Mouse (Mus musculus) kidney, postnatal 14 days (tissue): ENCODE measurements around the gene Aass.
"Not testable (repeated sequence)": the region's sequence is repeated elsewhere in the genome, so short reads cannot be mapped to it uniquely, and the experiment has no call there.

ENCODE experiments used
- DNase-seq: peaks from one replicate; pipeline ENCODE4 v3.0.0; 2022; ENCODE audit warnings: mixed read lengths

The Aass gene

DNA sequence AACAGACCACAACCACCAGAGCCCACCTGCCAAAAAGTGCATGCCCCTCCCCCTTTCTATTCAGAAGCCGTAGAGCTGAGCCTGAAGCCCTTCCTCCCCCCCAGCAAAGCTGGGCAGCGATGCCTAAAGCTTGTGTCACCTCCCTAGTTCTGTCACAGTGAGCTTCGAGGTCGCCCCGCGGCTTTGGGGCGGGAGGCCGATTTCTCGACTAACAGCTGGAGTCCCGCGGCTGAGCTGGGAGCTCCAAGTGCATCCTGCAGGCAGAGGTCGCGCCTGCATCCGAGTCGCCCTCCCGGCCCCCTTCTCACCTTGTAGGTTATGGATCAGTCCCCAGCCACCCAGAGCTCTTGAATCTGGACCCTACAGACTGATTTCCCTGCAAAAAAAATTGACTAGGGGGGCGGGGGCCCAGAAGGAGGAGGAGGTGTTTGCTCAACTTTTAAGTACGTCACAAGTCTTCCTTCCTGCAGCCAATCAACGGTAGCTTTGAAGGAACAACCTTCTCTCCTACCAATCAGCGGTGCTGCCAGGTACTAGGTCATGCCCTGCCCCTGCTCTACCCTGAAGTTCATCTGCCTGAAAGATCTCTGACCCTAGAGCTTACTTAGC, at the start of gene Aass:
Aass (minus strand) TSS at position 414 of the 609 bp plus-strand sequence.
- peak; percentile 67 for DNase-seq

DNA sequence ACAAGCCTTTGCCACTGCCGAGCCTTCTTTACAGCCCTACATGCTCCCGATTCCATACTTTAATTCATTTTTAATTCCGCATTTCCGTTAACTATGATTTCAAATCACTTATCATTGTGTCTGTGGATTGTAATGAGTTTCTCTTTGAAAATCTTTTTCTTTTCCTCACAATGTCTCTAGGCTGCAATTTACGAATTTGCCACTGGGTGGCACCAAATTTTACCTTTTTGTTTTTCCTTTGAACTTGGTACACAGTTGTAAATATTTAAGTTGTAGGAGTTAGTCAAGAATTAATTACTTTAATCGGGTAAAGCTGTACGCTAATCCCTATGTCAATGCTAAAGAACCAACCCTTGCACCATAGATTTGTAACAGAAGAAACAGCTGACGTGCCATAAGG, 47.3 kb upstream of the Aass start:
- DNase-seq: peak; percentile 30

DNA sequence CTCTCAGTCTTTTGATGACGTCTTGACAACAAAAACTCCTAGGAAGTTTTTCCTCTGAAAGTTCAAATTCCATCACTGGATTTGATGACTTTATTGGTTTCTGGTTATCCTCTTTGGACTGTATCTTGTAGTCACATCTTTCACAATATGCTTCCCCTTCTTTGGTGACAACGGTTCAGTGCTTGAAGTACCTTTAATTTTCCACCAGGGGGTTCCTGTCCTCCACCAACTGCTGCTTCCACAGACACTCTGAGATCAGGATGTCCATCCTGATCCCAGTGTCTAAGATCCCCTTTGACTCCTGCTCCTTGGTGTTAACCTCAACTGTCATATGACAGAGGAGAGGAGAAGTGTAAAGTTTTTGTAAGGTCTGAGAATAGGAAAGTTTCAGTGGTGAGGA, 31.0 kb upstream of the Aass start:
- DNase-seq: not testable (repeated sequence)

DNA sequence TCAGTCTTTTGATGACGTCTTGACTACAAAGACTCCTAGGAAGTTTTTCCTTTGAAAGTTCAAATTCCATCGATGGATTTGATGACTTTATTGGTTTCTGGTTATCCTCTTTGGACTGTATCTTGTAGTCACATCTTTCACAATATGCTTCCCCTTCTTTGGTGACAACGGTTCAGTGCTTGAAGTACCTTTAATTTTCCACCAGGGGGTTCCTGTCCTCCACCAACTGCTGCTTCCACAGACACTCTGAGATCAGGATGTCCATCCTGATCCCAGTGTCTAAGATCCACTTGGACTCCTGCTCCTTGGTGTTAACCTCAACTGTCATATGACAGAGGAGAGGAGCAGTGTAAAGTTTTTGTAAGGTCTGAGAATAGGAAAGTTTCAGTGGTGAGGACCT, 23.6 kb upstream of the Aass start:
- not testable (repeated sequence) for DNase-seq

DNA sequence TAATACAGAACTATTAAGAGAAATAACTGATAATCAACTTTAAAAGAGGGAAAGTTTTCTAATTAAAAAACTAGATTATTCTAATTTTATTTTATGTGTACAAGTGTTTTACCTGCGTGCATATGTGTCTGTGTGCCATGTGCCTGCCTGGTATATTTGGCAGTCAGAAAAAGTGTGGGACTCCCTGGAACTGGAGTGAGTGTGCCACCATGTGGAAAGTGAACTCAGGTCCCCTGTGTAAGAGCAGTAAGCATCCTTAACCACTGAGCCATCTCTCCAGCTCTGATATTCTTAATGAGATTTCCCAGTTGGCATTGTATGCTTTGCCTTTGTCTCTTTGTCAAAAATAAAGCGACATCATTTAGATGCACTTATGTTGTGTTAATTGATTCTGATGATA, 20.3 kb upstream of the Aass start:
- DNase-seq: no peak

DNA sequence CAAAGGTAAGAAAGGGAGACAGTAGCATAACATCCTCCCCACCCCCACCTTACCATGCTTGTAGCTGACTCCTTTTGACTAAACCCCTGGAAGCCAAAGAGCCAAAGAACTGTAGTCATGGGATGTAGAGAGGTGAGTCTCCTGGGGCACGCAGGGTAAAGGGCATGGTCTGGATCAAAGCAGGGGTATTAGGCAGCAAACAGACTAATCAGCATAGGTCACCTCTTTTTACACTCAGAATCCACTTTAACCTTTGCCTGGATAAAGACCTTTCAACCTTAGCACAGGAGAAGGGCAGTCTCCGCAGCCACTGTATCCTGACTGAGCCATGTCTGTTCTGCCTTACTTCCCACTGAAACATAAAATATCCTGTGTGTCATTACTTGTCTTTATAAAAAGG, 14.4 kb upstream of the Aass start:
- DNase-seq: no peak

DNA sequence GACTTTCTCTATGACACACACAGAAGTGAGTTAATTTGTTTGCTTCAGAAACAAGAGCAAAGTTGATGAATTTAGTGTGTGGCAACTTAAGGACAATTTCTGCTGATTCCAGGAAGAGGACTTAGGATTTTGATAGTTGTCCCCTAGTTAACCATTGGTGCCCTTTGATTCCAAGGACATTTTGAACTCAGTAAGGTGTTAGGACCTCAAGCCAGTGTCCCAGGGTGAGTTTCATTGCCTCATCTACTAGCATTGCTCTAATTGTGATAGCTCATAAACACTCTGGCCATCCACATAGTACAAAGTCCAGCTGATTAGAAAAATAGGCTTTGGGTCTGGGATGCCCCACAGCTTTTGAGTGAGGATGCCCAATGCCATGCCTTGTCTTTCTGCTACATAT, 11.2 kb upstream of the Aass start:
- peak; percentile 16 for DNase-seq

DNA sequence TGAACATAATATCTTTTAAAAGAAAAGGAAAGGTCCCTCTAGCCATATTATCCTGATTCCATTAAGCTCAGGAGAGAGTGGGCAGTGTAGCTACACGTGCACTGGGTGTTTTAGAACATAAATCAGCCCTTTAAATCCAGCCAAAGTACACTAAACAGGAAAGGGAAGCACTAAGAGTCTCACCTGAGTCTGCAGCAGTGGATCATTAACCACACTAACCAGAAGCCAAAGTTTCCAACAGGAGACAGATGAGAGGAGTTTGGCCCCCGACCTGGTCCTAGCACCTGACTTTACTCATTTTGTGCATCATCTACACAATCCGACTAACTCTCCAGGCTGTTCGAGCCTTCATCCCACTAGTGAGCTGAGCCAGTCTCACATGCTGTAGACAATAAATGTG, 1.8 kb downstream of the Aass start:
- DNase-seq: peak; percentile 75

DNA sequence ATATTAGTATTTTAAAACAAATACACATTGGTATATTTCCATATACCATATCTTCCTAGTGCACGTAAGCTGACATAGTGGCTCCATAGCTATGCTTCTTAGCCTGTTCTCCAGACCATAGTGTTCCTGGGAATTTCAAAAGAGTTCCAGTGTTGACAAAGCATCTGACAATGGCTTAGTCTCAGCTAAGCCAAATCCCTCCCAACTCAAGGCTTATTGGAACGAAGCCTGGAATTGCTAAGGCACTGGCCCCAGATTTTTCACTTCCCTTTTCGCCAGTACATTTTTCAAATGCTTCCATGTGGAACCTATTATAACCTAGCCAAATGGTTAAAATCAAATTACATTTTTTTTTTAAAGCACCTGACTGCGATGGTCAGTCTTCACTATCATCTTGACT, 3.6 kb downstream of the Aass start:
- DNase-seq: peak; percentile 42

DNA sequence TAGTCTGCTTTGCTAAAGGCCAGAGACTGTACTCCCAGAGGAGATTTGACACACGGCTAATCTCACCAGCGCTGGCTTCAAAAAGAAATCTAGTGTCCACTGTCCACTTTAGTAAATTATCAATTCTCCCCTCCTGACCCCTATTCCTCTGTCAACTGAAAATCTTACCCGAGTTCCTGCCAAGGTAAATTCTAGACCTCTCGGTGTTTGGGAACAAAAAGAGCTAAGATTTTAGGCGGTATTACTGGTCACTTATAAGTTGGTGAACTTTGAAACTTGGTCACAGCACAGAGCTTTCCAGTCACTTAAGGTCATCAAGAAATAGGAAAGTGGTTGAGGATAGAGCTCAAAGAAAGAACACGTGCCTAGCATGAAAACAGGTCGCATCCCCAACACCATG, 6.1 kb downstream of the Aass start:
- DNase-seq: peak; percentile 31

DNA sequence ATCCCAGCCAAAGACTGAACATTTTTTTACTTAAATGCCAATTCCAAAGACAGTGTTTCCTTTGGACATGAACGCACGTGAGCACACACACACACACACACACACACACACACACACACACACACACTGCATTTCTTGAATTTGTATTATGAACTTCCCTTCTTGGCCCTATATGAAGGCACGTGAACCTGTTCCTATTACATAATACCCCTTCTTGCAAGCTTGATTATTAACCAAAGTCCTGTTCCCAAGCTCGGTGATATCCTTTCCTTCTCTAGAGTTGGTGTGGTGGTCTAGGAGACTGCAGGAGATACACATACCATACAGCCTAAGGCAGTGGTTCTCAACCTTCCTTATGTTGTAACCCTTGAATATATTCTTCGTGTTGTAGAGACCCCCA, 7.0 kb downstream of the Aass start:
- DNase-seq: peak; percentile 32

DNA sequence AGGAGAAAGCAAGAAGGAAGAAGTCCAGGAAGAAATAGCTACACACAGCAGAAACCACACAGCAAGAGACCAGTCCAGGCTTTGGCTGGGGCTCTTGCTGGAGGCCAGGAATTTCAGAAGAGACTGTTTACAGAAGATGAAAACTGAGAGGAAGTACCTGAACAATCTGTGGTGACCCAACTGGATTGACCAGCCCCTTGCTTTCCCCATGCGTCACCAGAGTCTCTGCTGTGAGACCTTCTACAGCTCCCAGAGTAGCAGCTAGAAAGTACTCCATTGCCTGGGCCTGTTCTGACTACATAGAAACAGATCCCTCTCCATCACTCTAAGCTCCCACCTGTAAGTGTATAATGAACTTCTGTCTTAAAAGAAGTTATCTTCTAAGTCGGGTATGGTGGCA, 8.0 kb downstream of the Aass start:
- no peak for DNase-seq

DNA sequence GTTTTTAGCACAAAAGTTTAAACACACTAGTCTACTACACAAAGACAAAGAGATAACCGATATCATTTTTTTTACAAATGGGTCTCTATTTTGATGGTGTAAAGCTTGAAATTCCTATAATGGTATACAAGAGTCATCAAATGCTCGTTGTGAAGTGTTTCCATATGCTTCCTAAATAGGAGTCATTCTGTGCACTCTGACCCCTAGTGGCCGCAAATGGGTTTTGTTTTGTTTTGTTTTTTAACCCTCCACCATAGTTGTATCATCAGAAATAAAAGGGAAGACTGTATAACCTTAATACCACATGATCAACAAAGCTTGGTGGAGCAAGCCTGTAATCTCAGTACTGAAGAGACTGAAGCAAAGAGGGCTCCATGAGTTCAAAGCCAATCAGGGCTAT, 9.9 kb downstream of the Aass start:
- no peak for DNase-seq

DNA sequence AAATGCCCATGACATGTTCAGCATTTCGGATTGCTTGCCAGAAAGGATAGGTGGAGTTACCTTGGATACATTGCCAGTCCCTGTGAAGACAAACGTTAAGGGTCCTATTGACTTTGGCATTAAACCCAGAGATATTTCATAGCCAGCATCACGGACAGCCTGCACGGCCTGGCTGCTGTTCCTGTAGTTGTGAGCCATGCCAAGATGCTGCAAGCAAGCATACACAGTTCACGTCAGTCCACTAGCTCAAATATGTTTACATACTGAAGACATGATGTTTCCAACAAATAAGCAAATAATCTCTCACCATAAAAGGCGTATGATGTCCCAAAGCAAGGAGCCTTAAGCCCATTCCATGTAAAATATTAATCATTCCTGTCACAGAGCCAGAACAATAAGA, 18.0 kb downstream of the Aass start:
- DNase-seq: no peak

DNA sequence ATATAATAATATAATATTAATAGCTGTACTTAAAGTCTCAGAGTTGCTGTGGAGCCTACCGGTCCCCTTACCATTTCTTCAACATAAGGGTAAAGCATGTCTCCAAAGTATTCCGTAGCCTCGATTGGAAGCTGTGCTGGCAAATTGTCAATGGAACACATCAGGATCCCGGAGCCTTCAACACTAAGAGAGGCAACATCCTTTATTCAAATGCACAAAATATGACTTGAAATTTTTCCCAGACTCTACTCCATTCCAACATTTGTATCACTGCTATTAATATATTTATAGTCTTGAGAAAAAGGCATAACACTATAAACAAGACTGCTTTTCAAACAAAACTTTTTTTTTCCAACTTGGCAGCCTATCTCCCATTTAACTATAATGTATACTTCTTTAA, 25.7 kb downstream of the Aass start:
- DNase-seq: no peak

DNA sequence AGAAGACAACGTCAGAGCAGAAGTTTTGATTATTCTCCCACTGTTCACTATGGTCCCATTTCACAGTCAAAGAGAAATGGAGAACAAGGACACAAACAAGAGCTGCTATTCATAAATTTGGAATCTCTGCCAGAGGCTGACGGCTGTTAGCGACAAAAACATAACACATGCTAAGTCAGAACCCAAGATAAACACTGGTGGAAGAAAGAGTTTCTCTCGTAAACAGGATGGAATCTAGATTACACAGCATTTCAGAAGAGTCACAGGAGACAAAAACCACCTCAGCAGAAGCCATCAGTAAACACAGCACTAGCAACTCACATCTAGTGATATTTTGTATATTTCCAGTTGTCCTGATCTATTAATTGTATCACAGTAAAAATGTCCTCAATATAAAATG, 26.4 kb downstream of the Aass start:
- no peak for DNase-seq

DNA sequence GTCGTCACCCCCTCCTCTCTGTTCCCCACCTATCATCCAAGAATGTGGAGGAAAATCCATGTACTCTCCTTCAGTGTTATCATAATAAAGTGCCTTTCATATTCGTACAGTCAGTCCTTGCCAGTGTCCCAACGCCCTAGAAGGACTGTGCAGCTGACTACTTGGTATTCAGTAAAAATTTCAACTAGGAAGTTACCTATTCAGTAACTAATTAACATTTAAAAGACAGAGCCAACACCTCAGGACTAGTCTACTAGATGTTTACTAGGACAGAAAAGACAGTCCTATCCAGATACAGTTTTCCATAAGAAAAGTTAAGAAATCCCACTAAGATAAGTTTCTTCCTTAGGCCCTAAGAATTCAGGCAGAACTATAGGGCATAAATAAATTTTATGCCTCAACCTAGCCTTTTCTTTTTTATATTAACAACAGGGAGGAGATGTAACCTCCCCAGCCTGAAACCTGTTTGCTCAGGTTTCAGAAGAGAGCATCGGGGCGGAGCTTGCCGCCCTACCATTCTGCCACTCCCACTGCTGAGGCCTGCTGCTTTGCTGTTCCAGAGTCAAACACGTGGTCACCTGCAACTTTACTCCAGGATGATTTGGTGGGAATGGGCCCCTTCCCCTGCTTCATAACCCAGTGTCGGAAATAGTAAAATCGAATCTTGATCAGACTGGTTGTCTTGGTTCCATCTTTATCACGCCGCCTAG, 42.3 kb downstream of the Aass start:
- not testable (repeated sequence) for DNase-seq

DNA sequence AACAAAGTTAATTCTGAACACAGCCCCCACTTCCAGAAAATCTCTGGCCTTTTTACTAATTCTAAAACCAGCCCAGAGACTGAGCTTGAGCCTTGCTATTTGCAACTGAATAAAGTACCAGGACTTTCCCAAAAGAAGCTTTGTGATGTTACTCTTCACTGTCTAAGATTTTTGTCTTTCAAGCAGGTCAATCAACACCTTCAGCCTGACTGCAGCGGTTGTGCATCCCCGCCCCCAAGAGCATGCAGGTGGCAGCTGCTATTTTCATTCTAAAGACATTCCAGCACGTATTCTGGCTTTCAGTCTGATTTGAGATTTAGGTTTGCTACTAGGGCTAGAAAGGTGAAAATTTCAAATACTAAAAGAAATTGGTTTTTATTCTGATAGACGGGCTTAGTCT, 43.5 kb downstream of the Aass start:
- not testable (repeated sequence) for DNase-seq

DNA sequence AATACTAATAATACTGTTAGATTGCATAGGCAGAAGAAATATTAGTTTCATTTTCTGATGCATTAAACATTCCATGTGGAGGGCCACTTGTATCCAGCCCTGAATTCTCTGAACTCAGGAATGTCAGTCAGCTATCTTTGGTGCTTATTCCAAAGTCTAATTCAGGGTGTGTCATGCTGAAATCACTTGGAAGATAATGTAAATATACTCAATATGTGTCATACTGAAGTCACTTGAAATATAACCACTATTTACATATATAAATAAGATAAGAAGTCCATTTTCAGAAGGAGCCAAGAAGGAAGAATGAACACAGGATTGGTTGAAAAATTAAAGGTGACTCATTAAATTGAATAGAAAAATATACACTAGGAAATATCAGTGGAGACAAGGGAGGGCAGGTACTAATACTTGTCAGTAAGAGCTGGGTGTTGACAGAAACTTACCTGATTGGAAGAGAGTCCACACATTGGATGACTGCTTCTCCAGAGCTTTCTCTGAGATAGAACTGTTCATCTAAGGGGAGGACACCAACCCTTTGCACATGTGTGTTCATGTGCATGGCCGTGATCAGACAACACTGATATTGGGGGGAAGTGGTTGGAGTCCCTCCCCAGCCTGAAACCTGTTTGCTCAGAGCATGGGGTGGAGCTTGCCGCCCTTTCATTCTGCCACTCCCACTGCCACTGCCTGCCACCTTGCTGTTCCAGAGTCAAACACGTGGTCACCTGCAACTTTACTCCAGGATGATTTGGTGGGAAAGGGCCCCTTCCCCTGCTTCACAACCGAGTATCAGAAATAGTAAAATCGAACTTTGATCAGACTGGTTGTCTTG, 48.0 kb downstream of the Aass start:
- DNase-seq: no peak

DNA sequence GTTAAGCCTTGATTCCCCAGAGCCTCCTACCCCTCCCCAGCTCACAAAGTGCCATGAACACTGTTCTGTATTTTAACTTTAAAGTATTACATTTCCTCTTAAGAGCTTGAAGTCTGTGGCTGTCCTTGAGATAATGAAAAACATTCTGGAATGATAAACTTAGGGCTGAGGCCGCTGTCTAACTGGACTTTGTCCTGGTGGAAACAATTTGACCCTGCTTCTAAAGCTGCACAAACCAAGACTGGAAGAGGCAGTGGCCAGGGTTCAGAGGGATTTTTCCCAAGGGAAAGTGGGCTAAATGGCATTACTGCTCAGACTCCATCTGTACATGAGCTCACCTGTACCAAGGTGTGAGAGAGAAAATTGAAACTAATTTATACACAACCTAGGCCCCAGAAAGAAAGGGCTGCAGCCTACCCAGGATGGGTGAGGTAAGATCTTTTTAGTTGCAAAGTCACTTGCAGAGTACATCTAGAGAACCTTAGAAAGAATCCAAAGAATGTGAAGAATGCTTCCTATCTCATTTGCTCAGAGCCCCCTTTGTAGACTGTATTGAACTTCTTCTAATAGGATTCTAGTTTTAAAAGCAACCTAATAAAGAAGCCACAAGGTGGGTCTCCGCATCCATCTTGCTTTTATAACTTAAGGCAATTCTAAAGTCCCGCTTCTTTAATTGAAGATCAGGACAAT, 52.6 kb downstream of the Aass start:
- DNase-seq: peak; percentile 9

DNA sequence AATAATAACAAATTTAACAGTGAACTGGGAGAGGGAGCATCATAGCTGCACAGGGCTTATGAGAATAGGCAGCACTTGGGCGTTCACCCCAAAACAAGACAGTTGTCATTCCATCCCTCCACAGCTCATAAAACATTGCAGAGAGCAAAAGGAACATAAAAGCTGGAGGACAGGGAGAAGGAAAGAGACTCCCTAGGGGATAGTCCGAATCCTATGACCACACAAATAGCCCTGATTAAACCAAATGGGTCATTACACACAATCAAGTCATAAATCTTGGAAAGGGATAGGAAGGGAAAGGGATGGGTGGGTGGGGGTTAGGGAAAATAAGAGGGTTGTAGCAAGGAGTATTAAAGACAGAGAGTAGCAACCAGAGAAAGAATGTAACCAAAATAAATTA, 54.5 kb downstream of the Aass start:
- no peak for DNase-seq

DNA sequence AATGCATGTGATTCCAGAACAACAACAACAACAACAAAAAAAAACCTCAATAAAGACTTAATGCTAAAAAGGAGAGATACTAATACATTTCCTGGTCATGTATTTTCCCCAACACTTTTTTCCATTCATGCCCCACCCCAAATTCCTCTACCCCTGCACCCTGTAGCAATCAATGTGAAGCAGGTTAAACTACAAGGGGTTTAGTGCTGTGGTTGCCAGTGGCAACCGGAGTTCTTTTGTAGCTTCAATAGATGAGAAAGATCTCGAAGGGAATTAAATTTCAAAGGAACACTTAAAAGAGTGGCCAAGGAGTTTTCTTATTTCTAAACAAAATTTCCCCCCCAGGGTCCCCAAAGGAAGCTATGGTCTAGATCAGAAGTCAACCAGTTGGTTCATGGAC, 56.7 kb downstream of the Aass start:
- no peak for DNase-seq

DNA sequence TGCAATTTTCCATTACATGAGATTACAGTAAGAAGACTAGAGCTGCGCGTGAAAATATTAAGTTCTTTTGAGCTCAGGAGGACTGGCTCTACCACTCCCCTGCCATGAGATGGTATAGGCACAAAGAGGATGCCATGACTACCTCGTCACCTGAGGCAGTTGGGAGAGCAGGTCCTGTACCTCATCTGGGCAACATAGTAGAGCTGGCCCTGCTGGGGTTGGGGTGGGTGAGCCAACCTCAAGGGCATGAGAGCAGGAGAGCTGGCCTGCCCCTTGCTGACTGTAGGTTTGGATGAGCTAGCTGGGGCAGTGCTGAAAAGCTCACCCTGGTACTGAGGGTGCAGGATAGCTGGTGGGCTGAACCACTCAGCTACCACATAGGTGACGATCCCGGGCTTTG, 77.1 kb downstream of the Aass start:
- DNase-seq: no peak
